Mouse (Mus musculus) C2C12 (cell line): ENCODE data around the gene Raver2. TPM values are rescaled to one million over a fixed set of nuclear protein-coding genes. Genes with fewer than 3 reads are reported as not detected.

Experiments
- H3K27me3 ChIP-seq: one replicate; pipeline ENCODE4 v1.6.1; 2011; ENCODE audit not compliant: control insufficient read depth, insufficient read depth, insufficient read length
- H3K36me3 ChIP-seq: one replicate; pipeline ENCODE4 v1.6.1; 2011; ENCODE audit not compliant: control insufficient read depth, insufficient read depth
- H3K4me3 ChIP-seq: one replicate; pipeline ENCODE4 v1.5.1; 2011; ENCODE audit warnings: mild to moderate bottlenecking, control low read depth; ENCODE audit not compliant: poor library complexity, insufficient read depth, severe bottlenecking
- H3K79me2 ChIP-seq: one replicate; pipeline ENCODE4 v1.6.1; 2011; ENCODE audit not compliant: control insufficient read depth, insufficient read depth
- H3K79me3 ChIP-seq: one replicate; pipeline ENCODE4 v1.6.1; 2011; ENCODE audit warnings: low read depth, control low read depth
- H3ac ChIP-seq: one replicate; pipeline ENCODE3; 2011; ENCODE audit warnings: low read depth; ENCODE audit not compliant: control insufficient read depth, insufficient read length
- CEBPB ChIP-seq: IDR thresholded peaks from one replicate; pipeline ENCODE4 v1.6.1; 2011; ENCODE audit warnings: low read depth, mild to moderate bottlenecking, control low read depth, moderate library complexity
- CTCF ChIP-seq: IDR thresholded peaks from one replicate; pipeline ENCODE4 v1.5.1; 2011; ENCODE audit not compliant: control insufficient read depth, insufficient read depth, insufficient read length
- FOSL1 ChIP-seq: IDR thresholded peaks from one replicate; pipeline ENCODE4 v1.8.0; 2011; ENCODE audit warnings: mild to moderate bottlenecking, low read length; ENCODE audit not compliant: poor library complexity, insufficient read depth, severe bottlenecking
- MAX ChIP-seq: IDR thresholded peaks from one replicate; pipeline ENCODE4 v1.6.1; 2011; ENCODE audit warnings: mild to moderate bottlenecking, control low read depth
- MYOD1 ChIP-seq: IDR thresholded peaks from one replicate; pipeline ENCODE4 v1.6.1; 2011; ENCODE audit warnings: low read depth; ENCODE audit not compliant: control insufficient read depth, insufficient read length
- MYOG ChIP-seq: IDR thresholded peaks from one replicate; pipeline ENCODE4 v1.6.1; 2011; ENCODE audit not compliant: control insufficient read depth, insufficient read length; ENCODE audit errors: extremely low read depth
- USF1 ChIP-seq: IDR thresholded peaks from one replicate; pipeline ENCODE4 v1.6.1; 2011; ENCODE audit warnings: low read depth, mild to moderate bottlenecking, control low read depth, moderate library complexity
- polyA plus RNA-seq: library from polyadenylated mRNA; unstranded; fragments of >200 nt; fragmentation: generic; extraction: Trizol; gene quantifications from one replicate; pipeline ENCODE4 v1.2.1, GENCODE M21; 2012; ENCODE audit warnings: missing spikeins

The Raver2 gene
- polyA plus RNA-seq, 1 experiment = 0.04 TPM

GRCm38 (mm10) chr4:101199433-101200081, 130.8 kb downstream of the Raver2 start:
- no peak overlapping the region for H3ac ChIP-seq
- peaks cover 15% of the 10 kb centered on the region for H3K79me3 ChIP-seq
- H3K4me3 ChIP-seq = no peak overlapping the region
- peaks cover 69% of the 10 kb centered on the region for H3K79me2 ChIP-seq
- H3K36me3 ChIP-seq = no peaks in the 10 kb centered on the region
- no peak for TF ChIP-seq USF1
- no peak for TF ChIP-seq CEBPB
- TF ChIP-seq MYOD1 = no peak
- TF ChIP-seq MYOG = no peak
- TF ChIP-seq FOSL1 = no peak
- no peak for TF ChIP-seq CTCF
- TF ChIP-seq MAX = no peak
- no peaks in the 10 kb centered on the region for H3K27me3 ChIP-seq

Other genes starting within 250 kb of the Raver2 start
- not detected for gene Gm10577, start 48.3 kb upstream of the Raver2 start, polyA plus RNA-seq
- 26.1 TPM for gene Jak1, start 196.3 kb downstream of the Raver2 start, polyA plus RNA-seq